Mouse (Mus musculus) lung, postnatal 0 days (tissue): ENCODE results near the gene Afg3l1. TPM values are rescaled to one million over a fixed set of nuclear protein-coding genes. Genes with fewer than 3 reads are reported as not detected.
"Not testable (repeated sequence)": the region's sequence is repeated elsewhere in the genome, so short reads cannot be mapped to it uniquely, and the experiment has no call there.

Source experiments
- ATAC-seq: fragments of 200-750 bp; cut with Nextera tagmentation; 2 replicates; pipeline ENCODE4 v1.8.0; 2017; ENCODE audit warnings: moderate library complexity
- DNase-seq: peaks from one replicate; pipeline ENCODE4 v3.0.0-alpha.2; 2016; ENCODE audit warnings: low spot score
- H3K27ac ChIP-seq: fragments of 300-500 bp; sonication (generic); 2 replicates; pipeline ENCODE4 v1.5.1; 2014; ENCODE audit warnings: antibody characterized with exemption, mild to moderate bottlenecking, low read length, mixed read lengths
- H3K27me3 ChIP-seq: fragments of 300-500 bp; sonication (generic); replicated peaks from 2 replicates; pipeline ENCODE4 v1.6.1; 2014; ENCODE audit warnings: low read length, mixed read lengths; ENCODE audit not compliant: insufficient read depth
- H3K36me3 ChIP-seq: fragments of 300-500 bp; sonication (generic); 2 replicates; pipeline ENCODE4 v1.6.1; 2014; ENCODE audit warnings: low read length, mixed read lengths; ENCODE audit not compliant: insufficient read depth
- H3K4me1 ChIP-seq: fragments of 300-500 bp; sonication (generic); 2 replicates; pipeline ENCODE4 v1.6.1; 2014; ENCODE audit warnings: antibody characterized with exemption, low read depth, low read length, mixed read lengths; ENCODE audit not compliant: insufficient read depth
- H3K4me2 ChIP-seq: fragments of 300-500 bp; sonication (generic); replicated peaks from 2 replicates; pipeline ENCODE4 v1.6.1; 2014; ENCODE audit warnings: low read depth, mild to moderate bottlenecking, low read length, moderate library complexity, mixed read lengths
- H3K4me3 ChIP-seq: fragments of 300-500 bp; sonication (generic); 2 replicates; pipeline ENCODE4 v1.5.1; 2014; ENCODE audit warnings: low read depth, low read length
- H3K9ac ChIP-seq: fragments of 300-500 bp; sonication (generic); replicated peaks from 2 replicates; pipeline ENCODE4 v1.6.1; 2014; ENCODE audit warnings: low read depth, mild to moderate bottlenecking
- H3K9me3 ChIP-seq: fragments of 300-500 bp; sonication (generic); 2 replicates; pipeline ENCODE4 v1.6.1; 2016; ENCODE audit warnings: low read length, mixed read lengths
- CTCF ChIP-seq: IDR thresholded peaks from 2 replicates; pipeline ENCODE4 v1.5.1; 2016; ENCODE audit warnings: antibody characterized with exemption, mild to moderate bottlenecking
- EP300 ChIP-seq: IDR thresholded peaks from 2 replicates; pipeline ENCODE4 v1.6.1; 2016; ENCODE audit warnings: antibody characterized with exemption, mild to moderate bottlenecking, control low read depth
- WGBS: fragments of 180-500 bp; shearing (Covaris S2); extraction: QIAGEN DNeasy Blood & Tissue Kit; methylation state at CpG from one replicate; pipeline ENCODE4 v1.1.7; 2014; 5-methylcytosine and 5-hydroxymethylcytosine counted together
- polyA plus RNA-seq: library from polyadenylated mRNA; unstranded; fragments of >200 nt; fragmentation: Nextera tagmentation; extraction: Ambion mirVana; gene quantifications from 2 replicates; pipeline ENCODE4 v1.2.1, GENCODE M21; 2015

The Afg3l1 gene
- polyA plus RNA-seq, 1 experiment from 2014 or later = 28.3 TPM

- no peak overlapping the region for H3K4me3 ChIP-seq
- no peak for TF ChIP-seq CTCF
- no peak for TF ChIP-seq EP300
- H3K9me3 ChIP-seq = no peaks in the 10 kb centered on the region
- H3K4me1 ChIP-seq = no peaks in the 10 kb centered on the region
- no peak overlapping the region for H3K9ac ChIP-seq
- H3K36me3 ChIP-seq = peaks cover 11% of the 10 kb centered on the region; the same call in 1 of the 2 replicates
- ATAC-seq (no peak), DNase-seq (no peak)
- no peaks in the 10 kb centered on the region for H3K27me3 ChIP-seq
- no peak overlapping the region for H3K27ac ChIP-seq
- 83% methylated on average over 5 of the region's 5 CpGs for WGBS
- H3K4me2 ChIP-seq = no peak overlapping the region
Observed at GRCm38 (mm10) chr8:123453951-123454350, 23.8 kb upstream of the Afg3l1 start.

GRCm38 (mm10) chr8:123454559-123454958 lies 23.1 kb upstream of the Afg3l1 start:
- Histone ChIP-seq H3K4me2 (no peak overlapping the region), H3K9me3 (no peaks in the 10 kb centered on the region), H3K36me3 (peaks cover 11% of the 10 kb centered on the region; the same call in 1 of the 2 replicates), H3K9ac (no peak overlapping the region), H3K4me3 (no peak overlapping the region), H3K4me1 (no peaks in the 10 kb centered on the region), H3K27me3 (no peaks in the 10 kb centered on the region), H3K27ac (no peak overlapping the region)
- no peak for DNase-seq
- 94% methylated on average over 6 of the region's 6 CpGs for WGBS
- ATAC-seq = no peak
- no peak for TF ChIP-seq EP300
- no peak for TF ChIP-seq CTCF

GRCm38 (mm10) chr8:123463651-123464050 lies 14.1 kb upstream of the Afg3l1 start:
- Histone ChIP-seq H3K4me1 (no peaks in the 10 kb centered on the region), H3K4me3 (no peak overlapping the region), H3K36me3 (no peaks in the 10 kb centered on the region), H3K9me3 (no peaks in the 10 kb centered on the region), H3K9ac (no peak overlapping the region), H3K4me2 (no peak overlapping the region), H3K27ac (no peak overlapping the region), H3K27me3 (no peaks in the 10 kb centered on the region)
- 88% methylated on average over 4 of the region's 4 CpGs for WGBS
- DNase-seq = no peak
- TF ChIP-seq EP300 (no peak), CTCF (no peak)
- no peak for ATAC-seq

GRCm38 (mm10) chr8:123467476-123467875 lies 10.2 kb upstream of the Afg3l1 start:
- Histone ChIP-seq H3K27me3 (no peaks in the 10 kb centered on the region), H3K4me2 (no peak overlapping the region), H3K4me1 (no peaks in the 10 kb centered on the region), H3K4me3 (no peak overlapping the region), H3K9me3 (no peaks in the 10 kb centered on the region), H3K36me3 (no peaks in the 10 kb centered on the region), H3K9ac (no peak overlapping the region), H3K27ac (no peak overlapping the region)
- TF ChIP-seq EP300 (no peak), CTCF (no peak)
- WGBS = 71% methylated on average over 3 of the region's 3 CpGs
- DNase-seq = no peak
- ATAC-seq = no peak

- WGBS = 48% methylated on average over 6 of the region's 6 CpGs
Observed at GRCm38 (mm10) chr8:123472991-123473390, 4.7 kb upstream of the Afg3l1 start.

GRCm38 (mm10) chr8:123474549-123474948 lies 3.2 kb upstream of the Afg3l1 start:
- ATAC-seq, H3K4me2 ChIP-seq, H3K9ac ChIP-seq, H3K4me3 ChIP-seq, H3K27me3 ChIP-seq, H3K36me3 ChIP-seq, H3K27ac ChIP-seq, DNase-seq, H3K9me3 ChIP-seq: not testable (repeated sequence)
- WGBS = 61% methylated on average over 5 of the region's 5 CpGs
- peaks cover 11% of the 10 kb centered on the region; the same call in 1 of the 2 replicates for H3K4me1 ChIP-seq

More at GRCm38 (mm10) chr8:123472991-123473390, 4.7 kb upstream of the Afg3l1 start:
- H3K4me2 ChIP-seq, H3K4me1 ChIP-seq, H3K27me3 ChIP-seq, H3K27ac ChIP-seq, ATAC-seq, H3K9ac ChIP-seq, H3K36me3 ChIP-seq, H3K4me3 ChIP-seq, DNase-seq, H3K9me3 ChIP-seq: not testable (repeated sequence)
